ENCODE assay signal across 9 mouse cellular contexts in the genomic region with DNA sequence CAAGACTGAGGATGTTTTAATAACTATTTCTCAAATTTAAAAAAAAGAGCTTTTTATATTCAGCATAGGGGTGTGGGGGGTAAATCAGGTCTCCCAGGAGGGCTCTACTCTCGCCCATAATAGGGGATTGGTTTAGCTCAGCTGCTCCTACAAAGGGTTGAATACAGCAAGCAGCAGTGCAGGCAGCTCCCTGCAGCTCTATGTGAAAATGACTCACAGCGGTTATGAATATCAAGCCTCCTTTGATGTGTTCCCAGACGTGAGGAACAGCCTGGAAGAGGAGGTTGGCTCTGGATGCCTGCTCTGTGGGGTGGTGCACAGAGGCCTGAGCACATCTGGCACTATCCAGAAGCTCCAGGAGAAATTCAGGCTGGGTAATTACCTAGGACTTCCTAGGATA.
A peak's percentile ranks its signal among the peaks of the same experiment; 100 is the strongest.
DNase-seq lines count a peak whose midpoint lies in the region; ATAC-seq and TF ChIP-seq lines count a peak whose summit lies in the region.
"Had no signal": no experiment of that assay in that cellular context is flagged by ENCODE, and none has a peak within 500 bp of the region (broad histone marks: within the 10 kb centered on the region; RNA-seq: fewer than 3 reads in every experiment).

No protein-coding gene starts in this region.

- peak; percentile 12 for DNase-seq in gastrocnemius, postnatal 25 days
- no peak for DNase-seq in gastrocnemius, adult 2 months
- DNase-seq in right cerebral cortex, postnatal 36 days (ENCODE audit: low spot score in 2 of 2) = peak; percentile 18 to 48
- no peak for DNase-seq in right cerebral cortex, adult 2 months (ENCODE audit: low spot score in 2 of 2)
- no peak for DNase-seq in forebrain, postnatal 0 days
- DNase-seq in lung, postnatal 25 days (ENCODE audit: low spot score) = no peak
- DNase-seq in liver, postnatal 0 days = no peak
- DNase-seq: kidney, adult 11 months had no signal

- TF ChIP-seq CTCF in gastrocnemius, adult 2 months (IDR thresholded peaks at IDR 0.05) = no peak
- no peak for TF ChIP-seq CTCF in forebrain, postnatal 0 days (IDR thresholded peaks at IDR 0.05; ENCODE audit: low read depth)
- no peak for TF ChIP-seq CTCF in liver, postnatal 0 days (IDR thresholded peaks at IDR 0.05; ENCODE audit: low read depth)

- intact Hi-C loops in gastrocnemius, adult 2 months (cut with DNase I) = loop anchor here (10.0 kb wide), 1 partner anchor 163 kb away; no protein-coding TSS in a partner anchor

- TF ChIP-seq EP300 in liver, postnatal 0 days (IDR thresholded peaks at IDR 0.05; ENCODE audit: low read depth) = no peak

- H3K4me1 ChIP-seq in forebrain, postnatal 0 days (ENCODE audit: insufficient read depth) = 0 out of 2 replicates have a peak, but pooled peaks cover 5% of the 10 kb centered on the region
- no peaks in the 10 kb centered on the region for H3K4me1 ChIP-seq in liver, postnatal 0 days (ENCODE audit: insufficient read depth)

- H3K36me3 ChIP-seq in forebrain, postnatal 0 days (ENCODE audit: insufficient read depth) = no peaks in the 10 kb centered on the region
- no peaks in the 10 kb centered on the region for H3K36me3 ChIP-seq in liver, postnatal 0 days (replicated peaks; ENCODE audit: insufficient read depth, low read length)
- H3K36me3 ChIP-seq: heart, embryonic 15.5 days had no signal

- H3K9ac ChIP-seq in forebrain, postnatal 0 days = no peak overlapping the region
- no peak overlapping the region for H3K9ac ChIP-seq in liver, postnatal 0 days (replicated peaks)
- H3K9ac ChIP-seq: heart, embryonic 15.5 days had no signal

- ATAC-seq in forebrain, postnatal 0 days = peak; percentile 25
- ATAC-seq in liver, postnatal 0 days = no peak

- no peaks in the 10 kb centered on the region for H3K9me3 ChIP-seq in forebrain, postnatal 0 days (ENCODE audit: low read length)
- no peaks in the 10 kb centered on the region for H3K9me3 ChIP-seq in liver, postnatal 0 days (ENCODE audit: low read length)
- H3K9me3 ChIP-seq: heart, embryonic 15.5 days had no signal

- H3K4me2 ChIP-seq in forebrain, postnatal 0 days (ENCODE audit: low read depth) = no peak overlapping the region
- H3K4me2 ChIP-seq in liver, postnatal 0 days (ENCODE audit: low read depth, low read length) = no peak overlapping the region
- H3K4me2 ChIP-seq: heart, embryonic 15.5 days had no signal

- H3K4me3 ChIP-seq in gastrocnemius, adult 2 months = no peak overlapping the region
- H3K4me3 ChIP-seq in forebrain, postnatal 0 days (ENCODE audit: low read depth, low read length) = no peak overlapping the region
- H3K4me3 ChIP-seq in liver, postnatal 0 days (ENCODE audit: low read depth, low read length) = no peak overlapping the region
- H3K4me3 ChIP-seq: heart, embryonic 15.5 days had no signal

- H3K27me3 ChIP-seq in forebrain, postnatal 0 days (ENCODE audit: insufficient read depth, low read length) = 0 out of 2 replicates have a peak, but pooled peaks cover 6% of the 10 kb centered on the region
- 0 out of 2 replicates have a peak, but pooled peaks cover 3% of the 10 kb centered on the region for H3K27me3 ChIP-seq in liver, postnatal 0 days (ENCODE audit: insufficient read depth, low read length)

- H3K27ac ChIP-seq in gastrocnemius, adult 2 months = no peak overlapping the region
- no peak overlapping the region for H3K27ac ChIP-seq in forebrain, postnatal 0 days (ENCODE audit: low read depth, low read length)
- no peak overlapping the region for H3K27ac ChIP-seq in liver, postnatal 0 days (ENCODE audit: low read depth)
- H3K27ac ChIP-seq: heart, embryonic 15.5 days had no signal

- 17% methylated on average over 3 of the region's 3 CpGs for WGBS in forebrain, postnatal 0 days
- WGBS in liver, postnatal 0 days (ENCODE audit: insufficient replicate concordance) = 63% methylated on average over 3 of the region's 3 CpGs

Comparison
In these comparisons a context has a peak if more than half of its experiments do, and no peak if none do; other contexts are left out.
1. DNase-seq: peak in gastrocnemius, postnatal 25 days (single experiment) and right cerebral cortex, postnatal 36 days (2 of 2); none in gastrocnemius, adult 2 months (single experiment), right cerebral cortex, adult 2 months (0 of 2), forebrain, postnatal 0 days (single experiment), lung, postnatal 25 days (single experiment) and liver, postnatal 0 days (single experiment).